Mouse (Mus musculus) lung, postnatal 0 days (tissue): ENCODE measurements at regions not wholly inside any gene's neighbourhood (a gene's known extent, or its start where the extent isn't known, plus 50 kb on each side); places are given as distances from the start of the nearest gene placed in this dataset.

Experiments used
- CTCF ChIP-seq: IDR thresholded peaks from 2 replicates; pipeline ENCODE4 v1.5.1; 2016; ENCODE audit warnings: antibody characterized with exemption, mild to moderate bottlenecking
- EP300 ChIP-seq: IDR thresholded peaks from 2 replicates; pipeline ENCODE4 v1.6.1; 2016; ENCODE audit warnings: antibody characterized with exemption, mild to moderate bottlenecking, control low read depth

- TF ChIP-seq CTCF (no peak), EP300 (no peak)
Measured at GRCm38 (mm10) chr9:89831855-89832254, 77.9 kb upstream of the Rasgrf1 start.
